Mouse (Mus musculus): ENCODE measurements around the gene Chd5.

Chd5 gene

GRCm38 (mm10) chr4:152434836-152435235 lies 96.4 kb downstream of the Chd5 start:
- DNase-seq (ENCODE audit: low read depth, low spot score): peak; percentile 62

DNA sequence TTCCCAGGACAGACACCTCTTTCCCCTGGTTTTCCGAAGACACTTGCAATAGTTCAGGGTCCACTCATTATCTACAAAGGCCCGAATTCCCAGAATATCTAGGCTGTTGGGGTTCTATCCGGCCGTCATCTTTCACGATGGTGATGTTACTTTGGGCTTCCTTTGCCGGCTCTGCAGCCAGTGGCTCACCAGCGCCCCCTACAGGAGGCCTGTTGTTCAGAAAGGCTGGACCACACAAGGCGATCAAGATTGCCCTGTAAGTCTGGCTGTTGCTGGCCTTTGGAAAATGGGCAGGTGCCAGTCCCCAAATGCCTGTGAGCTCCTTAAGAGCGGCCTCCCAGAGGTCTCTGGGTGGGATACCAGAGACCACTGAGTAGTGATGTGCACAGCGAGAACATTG lies 96.8 kb downstream of the Chd5 start:
- DNase-seq (ENCODE audit: low read depth, low spot score): peak; percentile 40
